Mouse (Mus musculus): Measurements from ENCODE around the gene Hibch. TPM values are rescaled to one million over a fixed set of nuclear protein-coding genes. Genes with fewer than 3 reads are reported as not detected.
A peak's percentile ranks its signal among the peaks of the same experiment; 100 is the strongest.
"Not testable (repeated sequence)": the region's sequence is repeated elsewhere in the genome, so short reads cannot be mapped to it uniquely, and the experiment has no call there.

The Hibch gene
- total RNA-seq, 2 experiments from 2014 or later, result 35.9 to 37.8 TPM

DNA sequence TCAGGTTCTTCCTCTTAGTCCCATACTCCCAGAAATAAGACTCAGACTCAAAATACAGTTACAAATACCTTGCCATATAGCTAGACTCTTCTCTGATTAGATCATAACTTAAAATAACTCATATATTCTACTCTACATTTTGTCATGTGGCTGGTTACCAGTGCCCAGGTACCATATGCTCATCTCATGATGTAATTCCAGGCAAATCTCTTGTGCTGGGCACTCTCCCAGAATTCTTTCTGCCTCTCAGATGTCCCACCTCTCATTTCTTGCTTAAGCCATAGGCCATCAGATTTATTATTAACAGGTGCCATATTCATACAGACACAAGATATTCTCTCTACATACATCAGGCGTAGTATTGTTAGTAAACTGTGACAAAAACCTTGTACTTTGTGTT, 23.1 kb downstream of the Hibch start:
- no peak for DNase-seq

DNA sequence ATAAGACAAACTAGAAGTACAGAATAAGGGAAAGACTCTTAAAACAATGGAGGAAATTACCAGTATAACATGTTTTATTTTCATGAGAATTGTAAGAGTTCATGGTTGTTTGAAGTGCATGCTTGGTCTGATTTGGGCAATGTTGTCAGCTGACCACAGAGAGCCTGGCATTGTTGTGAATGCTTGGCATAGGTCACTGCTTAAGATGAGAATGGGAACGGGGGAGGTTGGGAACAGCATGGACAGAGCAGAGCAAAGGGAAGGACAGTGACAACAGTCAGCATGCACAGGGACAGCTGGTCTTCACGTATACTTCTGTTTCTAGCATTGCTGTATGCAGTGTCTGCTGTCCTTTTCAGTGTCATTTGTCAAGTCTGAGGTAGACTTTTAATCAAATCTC, 39.5 kb downstream of the Hibch start:
- DNase-seq, result no peak

DNA sequence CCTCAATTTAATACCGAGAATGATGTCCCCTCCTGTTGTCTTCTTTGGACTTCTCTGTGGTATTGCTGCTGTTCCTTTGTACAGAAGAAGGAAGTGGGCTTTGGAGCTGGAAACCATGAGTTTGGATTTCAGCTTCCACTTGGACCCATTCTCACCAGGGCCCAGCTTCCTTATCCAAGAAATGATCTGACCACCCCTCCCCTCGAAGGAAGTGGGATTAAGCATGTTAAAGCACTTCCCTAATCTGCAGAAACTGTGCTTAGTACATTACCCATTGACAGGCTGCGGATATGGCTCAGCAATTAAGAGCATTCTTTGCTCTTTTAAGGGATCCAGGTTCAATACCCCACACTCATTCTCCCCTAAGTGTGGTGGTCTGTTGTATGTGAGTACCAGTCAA, 65.1 kb downstream of the Hibch start:
- DNase-seq, result no peak

DNA sequence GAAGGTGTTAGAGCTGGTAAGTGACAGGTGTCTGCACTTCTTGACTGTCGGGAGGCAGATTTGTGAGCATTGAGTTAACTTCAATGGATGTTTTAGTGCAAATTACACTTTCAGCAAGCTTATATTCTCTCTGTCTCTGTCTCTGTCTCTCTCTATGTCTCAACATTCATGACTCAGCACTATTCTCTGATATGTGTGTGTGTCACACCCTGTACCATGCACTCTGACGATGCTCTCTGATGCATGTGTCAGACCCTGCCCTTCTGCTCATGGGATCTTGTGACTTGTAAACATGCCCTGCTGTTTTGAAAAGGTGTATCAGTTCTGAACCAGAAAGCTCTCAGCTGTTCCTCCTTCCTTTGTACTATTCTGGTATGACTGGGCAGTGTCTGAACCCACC, 71.9 kb downstream of the Hibch start:
- no peak for DNase-seq

DNA sequence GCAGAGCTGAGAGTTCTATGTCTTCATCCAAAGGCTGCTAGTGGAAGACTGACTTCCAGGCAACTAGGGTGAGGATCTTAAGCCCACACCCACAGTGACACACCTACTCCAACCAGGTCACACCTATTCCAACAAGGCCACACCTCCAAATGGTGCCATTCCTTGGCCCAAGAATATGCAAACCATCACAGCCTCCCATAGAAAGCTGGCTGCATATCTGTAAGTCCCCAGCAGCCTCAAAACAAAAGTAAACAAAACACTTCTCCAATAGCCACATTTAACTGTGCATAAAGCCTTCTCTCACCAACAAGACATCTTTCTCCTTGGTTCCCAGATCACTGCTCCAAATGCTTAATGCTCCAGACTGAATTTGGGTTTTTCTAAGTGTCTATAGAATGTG, 74.2 kb downstream of the Hibch start:
- not testable (repeated sequence) for DNase-seq

DNA sequence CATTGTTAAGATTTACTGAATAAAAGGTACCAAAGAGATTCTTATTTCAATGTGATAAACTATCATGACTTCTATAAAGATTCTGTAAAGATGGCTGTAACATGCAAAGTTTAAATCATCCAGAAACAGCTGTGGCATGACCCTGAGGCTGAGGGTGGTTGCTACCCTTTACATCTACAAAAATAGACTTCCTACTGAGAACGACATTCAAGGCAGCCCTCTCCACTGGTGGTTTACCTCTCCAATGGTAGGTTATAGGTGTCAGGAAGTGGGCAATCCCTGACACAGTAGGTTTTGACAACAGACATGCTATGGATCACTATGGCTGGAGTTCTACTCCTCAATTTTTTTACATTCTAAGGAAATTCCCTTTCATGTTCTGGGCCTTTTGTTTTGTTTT, 79.8 kb downstream of the Hibch start:
- not testable (repeated sequence) for DNase-seq

DNA sequence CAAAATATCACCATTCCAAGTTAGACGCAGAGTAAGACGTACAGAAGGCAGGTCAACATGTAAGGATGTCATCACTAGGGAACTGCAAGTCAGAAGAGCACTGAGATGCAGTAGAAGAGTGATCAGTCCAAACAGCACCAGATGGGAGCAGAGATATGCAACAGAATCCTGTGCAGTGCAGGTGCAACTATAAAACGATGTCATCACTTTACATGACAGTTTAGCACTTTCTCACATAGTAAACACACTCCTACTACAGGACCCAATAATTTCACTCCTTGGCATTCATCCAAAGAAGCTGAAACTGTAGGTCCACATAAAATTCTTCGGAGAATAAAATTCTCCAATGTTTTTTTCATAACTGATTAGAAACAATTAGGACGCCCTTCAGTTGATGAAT, 89.8 kb downstream of the Hibch start:
- DNase-seq, result no peak

DNA sequence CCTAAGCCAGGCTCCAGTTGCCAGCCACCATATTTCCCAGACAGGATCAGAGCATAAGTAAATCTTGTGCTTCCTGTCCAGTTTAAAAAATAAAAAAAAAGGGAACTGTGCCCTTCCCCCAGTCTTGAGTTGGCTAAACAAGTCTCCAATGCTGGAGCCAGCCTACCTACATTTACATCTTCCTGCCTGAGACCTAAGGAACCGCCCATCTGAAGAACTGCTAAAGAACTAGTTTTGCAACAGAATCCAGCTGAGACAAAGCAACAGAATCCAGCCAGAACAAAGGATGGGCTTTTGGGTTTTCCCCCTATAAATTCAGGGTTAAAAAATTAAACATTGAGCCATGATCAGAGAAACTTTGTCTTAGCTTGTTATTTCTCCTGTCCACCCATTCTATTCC, 94.3 kb downstream of the Hibch start:
- DNase-seq, result no peak

DNA sequence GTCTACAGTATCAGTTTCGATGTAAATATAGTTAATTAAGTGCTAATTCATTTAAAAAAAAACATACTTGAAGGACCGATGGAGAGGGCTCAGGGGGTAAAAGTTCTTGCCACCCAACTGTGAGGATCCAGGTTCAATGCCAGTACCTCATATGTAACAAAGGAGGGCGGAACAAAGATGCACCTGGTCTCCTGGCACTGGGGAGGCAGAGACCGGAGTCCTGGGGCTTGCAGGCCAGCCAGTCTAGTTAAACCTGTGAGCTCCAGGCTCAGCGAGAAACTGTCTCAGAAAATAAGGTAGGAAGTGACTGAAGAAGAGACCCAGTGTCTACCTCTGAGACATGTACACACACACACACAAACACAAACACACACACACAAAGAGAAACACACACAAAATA, 103.2 kb downstream of the Hibch start:
- no peak for DNase-seq

DNA sequence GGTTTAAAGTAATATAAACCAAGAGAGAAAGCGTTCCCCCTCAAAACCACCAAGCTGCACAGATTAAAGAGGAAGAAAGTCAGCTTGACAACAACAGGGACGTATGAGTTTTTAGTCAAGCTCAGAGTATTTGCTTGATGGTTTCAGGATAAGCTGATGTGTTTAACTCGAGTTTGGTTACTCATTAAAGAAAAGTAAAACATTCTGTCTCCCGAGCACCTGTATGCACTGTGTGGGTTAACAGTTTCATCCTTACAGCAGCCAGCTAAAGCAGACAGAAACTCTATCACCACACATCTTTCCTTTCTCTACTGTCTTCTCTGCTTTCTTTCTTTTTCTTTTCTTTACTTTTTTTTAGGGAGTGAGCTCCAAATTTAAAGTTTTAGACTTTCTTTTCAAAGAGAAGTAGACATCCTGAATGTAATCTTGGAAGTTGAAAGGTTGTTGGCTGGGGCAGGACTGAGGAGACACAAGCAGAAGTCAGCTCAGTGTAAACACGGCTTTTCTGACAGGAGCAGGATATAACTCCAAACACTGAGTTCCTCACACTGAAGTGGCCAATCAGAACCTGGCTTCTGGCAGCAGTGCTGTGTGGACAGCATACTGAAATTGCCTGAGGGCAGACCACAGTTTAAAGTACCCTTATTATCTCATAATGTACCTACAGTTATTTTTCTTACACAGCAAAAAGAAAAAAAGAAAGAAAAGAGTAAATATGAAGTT, 106.6 kb downstream of the Hibch start:
- DNase-seq, result no peak

DNA sequence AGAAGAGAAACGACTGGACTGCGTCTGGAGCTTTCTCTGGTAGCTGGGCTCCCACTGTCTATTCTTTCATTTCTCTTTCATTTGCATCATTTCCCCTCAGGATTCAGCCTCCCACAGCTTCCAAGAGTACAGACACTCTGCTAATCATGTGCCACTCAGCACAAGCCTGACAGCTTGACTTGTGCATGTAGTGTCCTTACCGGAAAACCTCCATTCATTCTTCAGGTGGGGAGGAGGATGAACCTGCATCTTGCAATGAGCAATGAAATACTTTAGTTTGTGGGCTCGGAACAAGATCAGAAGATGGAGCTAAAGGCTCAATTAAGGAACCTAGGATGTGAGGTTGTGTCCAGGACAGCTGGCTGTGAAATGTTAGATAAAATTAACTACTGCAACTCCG, 107.4 kb downstream of the Hibch start:
- no peak for DNase-seq

DNA sequence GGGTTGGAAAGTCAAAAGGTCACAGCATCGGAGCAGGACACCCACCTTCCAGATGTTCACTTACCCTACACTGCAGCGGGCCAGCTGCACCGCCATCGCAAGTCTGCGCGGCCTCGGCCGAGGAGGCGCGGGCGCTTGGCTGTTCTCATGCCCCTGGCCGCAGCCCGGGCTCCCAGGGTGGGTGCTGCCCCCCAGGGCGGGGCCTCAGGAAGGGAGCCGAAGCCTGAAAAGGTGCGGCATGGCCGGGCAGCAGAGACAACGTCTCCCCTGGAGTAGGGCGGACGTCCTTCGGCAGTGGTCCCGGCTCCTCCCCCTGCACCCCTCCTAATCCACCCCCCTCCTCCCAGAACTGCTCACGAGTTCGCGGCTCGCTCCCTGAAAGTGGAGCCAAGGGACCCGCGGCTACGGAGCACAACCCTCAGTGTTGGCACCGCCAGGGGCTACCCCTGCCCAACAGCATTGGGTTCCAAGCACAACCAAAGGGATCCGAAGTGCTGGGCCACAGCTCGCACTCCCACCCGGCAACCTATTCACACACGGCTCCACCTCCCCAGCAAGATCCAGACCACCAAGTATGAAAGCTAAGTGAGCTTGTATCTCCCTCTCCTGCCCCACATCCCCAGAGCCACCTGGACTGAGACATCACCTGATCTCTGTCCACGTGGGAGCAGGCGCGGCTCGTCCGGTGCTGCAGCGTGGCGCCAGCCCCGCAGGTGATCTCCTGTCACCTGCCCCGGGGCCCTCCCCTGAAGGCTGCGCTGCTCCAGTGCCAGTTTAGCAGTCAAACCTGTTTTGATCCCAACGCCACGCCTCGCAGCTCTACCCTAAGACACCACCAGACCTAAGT, 108.0 kb downstream of the Hibch start:
- DNase-seq, result peak; percentile 11

DNA sequence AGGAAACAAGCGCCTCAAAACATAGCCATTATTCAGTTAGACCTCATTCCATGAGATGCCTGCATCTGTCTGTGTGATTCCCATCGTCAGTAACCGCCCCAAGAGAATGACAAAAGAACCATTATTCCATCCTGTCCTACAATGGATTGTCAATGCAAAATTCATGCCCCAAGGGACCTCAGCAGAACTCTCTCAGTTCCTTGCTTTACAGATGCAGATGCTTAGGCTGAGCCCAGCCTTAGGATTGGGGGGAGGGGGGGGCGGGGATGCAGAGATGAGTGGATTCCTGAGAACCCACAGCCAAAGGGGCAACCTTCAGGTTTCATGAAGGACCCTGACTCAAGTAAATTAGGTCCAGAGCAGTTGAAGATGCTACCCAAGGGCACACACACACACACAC, 108.8 kb downstream of the Hibch start:
- no peak for DNase-seq

DNA sequence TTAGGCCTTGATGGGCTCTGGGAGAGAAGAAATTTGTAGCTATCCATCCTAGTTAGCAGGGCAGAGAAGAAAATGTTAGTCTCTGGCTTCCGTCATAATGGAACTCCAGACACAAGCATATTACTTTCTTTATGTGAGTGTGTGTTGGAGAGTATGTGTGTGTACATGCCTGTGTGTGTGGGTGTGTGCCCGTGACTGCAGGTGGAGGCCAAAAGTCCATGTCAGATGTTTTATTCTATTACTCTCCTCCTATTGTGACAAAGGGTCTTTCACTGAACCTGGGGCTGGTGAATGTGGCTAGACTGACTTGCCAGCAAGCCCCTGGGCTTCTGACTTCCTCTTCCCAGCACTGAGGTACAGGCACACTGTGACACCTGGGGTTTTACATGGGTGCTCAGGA, 109.7 kb downstream of the Hibch start:
- DNase-seq, result no peak

DNA sequence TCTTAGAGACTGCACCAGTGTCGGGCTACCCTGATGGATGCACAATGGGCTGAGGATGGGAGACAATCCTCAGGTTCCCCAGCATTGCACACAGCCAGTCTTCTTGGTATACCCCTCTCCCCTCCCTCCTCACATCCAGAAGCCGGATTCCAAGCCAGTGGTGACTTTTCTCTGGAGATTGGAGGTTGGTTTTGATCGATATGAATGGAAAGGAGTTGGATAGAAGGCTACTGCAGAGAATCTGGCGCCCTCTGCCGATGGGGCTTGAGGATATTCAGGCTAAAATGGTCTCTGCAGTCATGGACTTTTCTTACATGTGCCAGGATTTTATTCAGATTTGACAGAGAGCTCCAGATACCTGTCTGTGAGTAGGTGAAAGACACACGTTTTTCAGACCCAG, 110.4 kb downstream of the Hibch start:
- no peak for DNase-seq

DNA sequence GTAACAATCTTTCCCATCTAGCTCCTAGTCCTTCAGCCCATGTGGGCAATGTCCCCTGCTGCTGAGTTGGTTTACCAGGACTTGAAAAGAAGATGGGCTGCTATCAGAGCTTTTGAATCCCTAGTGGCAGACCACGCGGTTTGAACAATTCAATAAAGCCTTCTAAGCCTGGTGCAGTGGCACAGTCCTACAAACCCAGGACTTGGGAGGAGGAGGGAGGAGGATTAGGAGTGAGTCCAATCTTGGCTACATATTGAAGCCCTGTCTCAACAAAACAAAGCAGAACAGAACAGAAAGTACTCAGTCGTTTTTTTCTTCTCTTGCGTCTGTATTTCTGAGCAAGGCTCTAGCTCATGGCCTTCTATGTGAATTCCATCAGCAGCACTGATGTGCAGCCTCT, 112.0 kb downstream of the Hibch start:
- DNase-seq, result peak; percentile 15

DNA sequence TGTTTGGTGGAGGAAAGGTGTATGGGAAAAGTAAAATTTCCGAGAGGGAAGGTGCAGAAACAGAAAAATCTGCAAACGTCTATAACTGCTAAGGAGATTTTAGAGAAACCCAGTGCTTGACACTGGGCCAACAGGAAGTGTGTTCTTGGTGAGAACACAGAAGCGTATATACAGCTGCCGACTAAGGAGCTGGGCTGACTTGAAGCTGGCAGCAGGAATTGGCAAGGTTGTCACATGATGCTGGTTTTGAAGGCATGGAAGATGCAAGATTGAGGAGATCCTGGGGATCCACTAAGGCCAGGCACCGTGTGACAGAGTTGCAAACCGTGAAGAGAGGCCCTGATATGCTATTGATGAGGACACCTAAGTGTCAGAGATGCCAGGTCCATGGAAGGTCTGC, 115.5 kb downstream of the Hibch start:
- DNase-seq, result no peak

DNA sequence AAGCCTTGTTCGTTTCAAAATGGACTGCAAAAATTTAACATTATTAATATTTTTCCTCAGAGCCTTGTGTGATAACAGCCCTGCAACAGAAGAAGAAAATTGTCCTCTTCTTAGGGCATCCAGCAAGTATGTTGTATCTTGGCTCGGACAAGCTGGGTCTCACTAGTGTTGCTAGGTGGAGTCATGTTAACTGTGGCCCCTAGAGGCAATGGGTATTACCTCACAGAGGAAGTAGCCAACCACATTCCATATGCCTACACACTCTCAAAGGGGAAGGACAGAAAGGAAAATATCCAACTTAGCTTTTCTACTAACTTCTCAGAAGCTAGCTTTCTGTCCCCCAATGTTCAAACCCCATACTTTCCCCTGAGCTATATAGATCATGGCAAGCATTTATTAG, 118.4 kb downstream of the Hibch start:
- peak; percentile 10 for DNase-seq

DNA sequence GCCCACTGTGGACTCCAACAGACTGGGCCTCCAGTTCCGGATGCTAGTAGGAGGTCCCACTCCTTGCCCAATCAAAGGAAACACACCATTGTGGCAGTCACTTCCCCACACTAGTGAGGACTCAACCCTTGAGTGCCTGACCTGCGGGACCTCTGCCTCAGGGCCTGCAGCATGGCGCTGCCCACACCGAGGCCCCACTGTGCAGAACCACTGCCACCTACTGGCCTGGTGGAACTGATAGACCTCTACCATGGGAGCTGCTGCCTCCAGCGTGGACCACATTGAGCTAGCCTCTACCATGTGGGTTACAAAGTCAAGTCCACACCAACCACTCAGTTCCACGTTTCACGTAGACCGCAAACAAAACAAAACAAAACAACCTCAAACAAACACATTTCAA, 119.9 kb downstream of the Hibch start:
- DNase-seq, result no peak

All from gastrocnemius, postnatal 25 days (tissue).